Mouse (Mus musculus): ENCODE results near the gene Clock. TPM values are rescaled to one million over a fixed set of nuclear protein-coding genes. Genes with fewer than 3 reads are reported as not detected.

Clock gene
- polyA plus RNA-seq, 1 experiment from 2014 or later, result 11.8 TPM

- Histone ChIP-seq H3K36me3 (replicated peaks; ENCODE audit: control insufficient read depth, insufficient read depth, low read depth, low read length) (no peaks in the 10 kb centered on the region), H3K4me1 (ENCODE audit: control insufficient read depth, insufficient read depth, low read length) (peaks cover 3% of the 10 kb centered on the region), H3K9me3 (replicated peaks; ENCODE audit: control insufficient read depth, low read length) (no peaks in the 10 kb centered on the region), H3K4me3 (ENCODE audit: low read depth, low read length) (peak within 1 kb of the TSS; percentile 95), H3K9ac (replicated peaks; ENCODE audit: low read length) (peak within 1 kb of the TSS; percentile 92), H3K27me3 (ENCODE audit: control insufficient read depth, insufficient read depth, low read length) (no peaks in the 10 kb centered on the region), H3K27ac (replicated peaks; ENCODE audit: low read depth, low read length) (peak within 1 kb of the TSS; percentile 93), H3K4me2 (ENCODE audit: low read depth, low read length) (peak within 1 kb of the TSS; percentile 51)
- ATAC-seq (replicated peaks; ENCODE audit: insufficient number of reproducible peaks, low FRiP score, low TSS enrichment, low read depth) (peak; percentile 94), DNase-seq (ENCODE audit: low spot score) (peak; percentile 94)
- WGBS, result under 1% methylated on average over 60 of the region's 62 CpGs
Measured at GRCm38 (mm10) chr5:76183750-76184261, 120.8 kb downstream of the Clock start, which contains the start of gene Tmem165. Gene Tmem165 (plus strand): TSS chr5:76183880.

- H3K4me1 ChIP-seq (ENCODE audit: control insufficient read depth, insufficient read depth, low read length), result peaks cover 3% of the 10 kb centered on the region
- DNase-seq (ENCODE audit: low spot score), result no peak
- no peak; the same call in 1 of the 2 replicates for ATAC-seq (replicated peaks; ENCODE audit: insufficient number of reproducible peaks, low FRiP score, low TSS enrichment, low read depth)
- peak overlapping the region; percentile 95 for H3K4me3 ChIP-seq (ENCODE audit: low read depth, low read length)
- no peak overlapping the region for H3K27ac ChIP-seq (replicated peaks; ENCODE audit: low read depth, low read length)
- H3K27me3 ChIP-seq (ENCODE audit: control insufficient read depth, insufficient read depth, low read length), result no peaks in the 10 kb centered on the region
- H3K36me3 ChIP-seq (replicated peaks; ENCODE audit: control insufficient read depth, insufficient read depth, low read depth, low read length), result no peaks in the 10 kb centered on the region
- H3K9me3 ChIP-seq (replicated peaks; ENCODE audit: control insufficient read depth, low read length), result no peaks in the 10 kb centered on the region
- H3K4me2 ChIP-seq (ENCODE audit: low read depth, low read length), result peak overlapping the region; percentile 51
- 39% methylated on average over 17 of the region's 17 CpGs for WGBS
- peak overlapping the region; percentile 3; the same call in 1 of the 2 replicates for H3K9ac ChIP-seq (replicated peaks; ENCODE audit: low read length)
Measured at GRCm38 (mm10) chr5:76183043-76183749, 121.4 kb downstream of the Clock start.

- DNase-seq (ENCODE audit: low spot score) (no peak), ATAC-seq (replicated peaks; ENCODE audit: insufficient number of reproducible peaks, low FRiP score, low TSS enrichment, low read depth) (no peak)
- Histone ChIP-seq H3K27me3 (ENCODE audit: control insufficient read depth, insufficient read depth, low read length) (no peaks in the 10 kb centered on the region), H3K36me3 (replicated peaks; ENCODE audit: control insufficient read depth, insufficient read depth, low read depth, low read length) (no peaks in the 10 kb centered on the region), H3K4me3 (ENCODE audit: low read depth, low read length) (no peak overlapping the region), H3K4me1 (ENCODE audit: control insufficient read depth, insufficient read depth, low read length) (peaks cover 3% of the 10 kb centered on the region), H3K4me2 (ENCODE audit: low read depth, low read length) (no peak overlapping the region), H3K9me3 (replicated peaks; ENCODE audit: control insufficient read depth, low read length) (no peaks in the 10 kb centered on the region), H3K27ac (replicated peaks; ENCODE audit: low read depth, low read length) (no peak overlapping the region), H3K9ac (replicated peaks; ENCODE audit: low read length) (no peak overlapping the region)
- 44% methylated on average over 3 of the region's 3 CpGs for WGBS
Measured at GRCm38 (mm10) chr5:76182326-76182725, 122.3 kb downstream of the Clock start.

- ATAC-seq (replicated peaks; ENCODE audit: insufficient number of reproducible peaks, low FRiP score, low TSS enrichment, low read depth) (no peak), DNase-seq (ENCODE audit: low spot score) (no peak)
Measured at GRCm38 (mm10) chr5:76179791-76180190, 124.8 kb downstream of the Clock start.

GRCm38 (mm10) chr5:76179171-76179570 lies 125.4 kb downstream of the Clock start:
- DNase-seq (ENCODE audit: low spot score) (no peak), ATAC-seq (replicated peaks; ENCODE audit: insufficient number of reproducible peaks, low FRiP score, low TSS enrichment, low read depth) (no peak)
- H3K36me3 ChIP-seq (replicated peaks; ENCODE audit: control insufficient read depth, insufficient read depth, low read depth, low read length), result no peaks in the 10 kb centered on the region
- 89% methylated on average over 5 of the region's 5 CpGs for WGBS
- H3K4me2 ChIP-seq (ENCODE audit: low read depth, low read length), result no peak overlapping the region
- H3K4me3 ChIP-seq (ENCODE audit: low read depth, low read length), result no peak overlapping the region
- H3K27me3 ChIP-seq (ENCODE audit: control insufficient read depth, insufficient read depth, low read length), result no peaks in the 10 kb centered on the region
- no peaks in the 10 kb centered on the region for H3K9me3 ChIP-seq (replicated peaks; ENCODE audit: control insufficient read depth, low read length)
- H3K4me1 ChIP-seq (ENCODE audit: control insufficient read depth, insufficient read depth, low read length), result no peaks in the 10 kb centered on the region
- no peak overlapping the region for H3K27ac ChIP-seq (replicated peaks; ENCODE audit: low read depth, low read length)
- H3K9ac ChIP-seq (replicated peaks; ENCODE audit: low read length), result no peak overlapping the region

More at GRCm38 (mm10) chr5:76179791-76180190, 124.8 kb downstream of the Clock start:
- Histone ChIP-seq H3K4me3 (ENCODE audit: low read depth, low read length) (no peak overlapping the region), H3K36me3 (replicated peaks; ENCODE audit: control insufficient read depth, insufficient read depth, low read depth, low read length) (no peaks in the 10 kb centered on the region), H3K27ac (replicated peaks; ENCODE audit: low read depth, low read length) (no peak overlapping the region), H3K9ac (replicated peaks; ENCODE audit: low read length) (no peak overlapping the region), H3K4me1 (ENCODE audit: control insufficient read depth, insufficient read depth, low read length) (no peaks in the 10 kb centered on the region), H3K9me3 (replicated peaks; ENCODE audit: control insufficient read depth, low read length) (no peaks in the 10 kb centered on the region), H3K27me3 (ENCODE audit: control insufficient read depth, insufficient read depth, low read length) (no peaks in the 10 kb centered on the region), H3K4me2 (ENCODE audit: low read depth, low read length) (no peak overlapping the region)
- WGBS, result 86% methylated on average over 5 of the region's 5 CpGs

GRCm38 (mm10) chr5:76177664-76178063 lies 126.9 kb downstream of the Clock start:
- no peak for DNase-seq (ENCODE audit: low spot score)
- H3K4me2 ChIP-seq (ENCODE audit: low read depth, low read length), result no peak overlapping the region

GRCm38 (mm10) chr5:76176841-76177240 lies 127.8 kb downstream of the Clock start:
- Histone ChIP-seq H3K9me3 (replicated peaks; ENCODE audit: control insufficient read depth, low read length) (no peaks in the 10 kb centered on the region), H3K27ac (replicated peaks; ENCODE audit: low read depth, low read length) (no peak overlapping the region), H3K36me3 (replicated peaks; ENCODE audit: control insufficient read depth, insufficient read depth, low read depth, low read length) (no peaks in the 10 kb centered on the region), H3K4me3 (ENCODE audit: low read depth, low read length) (no peak overlapping the region), H3K4me1 (ENCODE audit: control insufficient read depth, insufficient read depth, low read length) (no peaks in the 10 kb centered on the region), H3K27me3 (ENCODE audit: control insufficient read depth, insufficient read depth, low read length) (no peaks in the 10 kb centered on the region), H3K4me2 (ENCODE audit: low read depth, low read length) (no peak overlapping the region), H3K9ac (replicated peaks; ENCODE audit: low read length) (no peak overlapping the region)
- WGBS, result 65% methylated on average over 11 of the region's 11 CpGs
- DNase-seq (ENCODE audit: low spot score), result no peak
- ATAC-seq (replicated peaks; ENCODE audit: insufficient number of reproducible peaks, low FRiP score, low TSS enrichment, low read depth), result no peak

More at GRCm38 (mm10) chr5:76177664-76178063, 126.9 kb downstream of the Clock start:
- WGBS, result 81% methylated on average over 7 of the region's 7 CpGs
- Histone ChIP-seq H3K4me3 (ENCODE audit: low read depth, low read length) (no peak overlapping the region), H3K27ac (replicated peaks; ENCODE audit: low read depth, low read length) (no peak overlapping the region), H3K9ac (replicated peaks; ENCODE audit: low read length) (no peak overlapping the region), H3K27me3 (ENCODE audit: control insufficient read depth, insufficient read depth, low read length) (no peaks in the 10 kb centered on the region), H3K36me3 (replicated peaks; ENCODE audit: control insufficient read depth, insufficient read depth, low read depth, low read length) (no peaks in the 10 kb centered on the region), H3K9me3 (replicated peaks; ENCODE audit: control insufficient read depth, low read length) (no peaks in the 10 kb centered on the region), H3K4me1 (ENCODE audit: control insufficient read depth, insufficient read depth, low read length) (no peaks in the 10 kb centered on the region)
- no peak for ATAC-seq (replicated peaks; ENCODE audit: insufficient number of reproducible peaks, low FRiP score, low TSS enrichment, low read depth)

GRCm38 (mm10) chr5:76176411-76176810 lies 128.2 kb downstream of the Clock start:
- DNase-seq (ENCODE audit: low spot score) (peak; percentile 33), ATAC-seq (replicated peaks; ENCODE audit: insufficient number of reproducible peaks, low FRiP score, low TSS enrichment, low read depth) (no peak)
- H3K27me3 ChIP-seq (ENCODE audit: control insufficient read depth, insufficient read depth, low read length), result no peaks in the 10 kb centered on the region
- H3K9me3 ChIP-seq (replicated peaks; ENCODE audit: control insufficient read depth, low read length), result no peaks in the 10 kb centered on the region
- no peak overlapping the region for H3K4me2 ChIP-seq (ENCODE audit: low read depth, low read length)
- H3K4me3 ChIP-seq (ENCODE audit: low read depth, low read length), result no peak overlapping the region
- H3K36me3 ChIP-seq (replicated peaks; ENCODE audit: control insufficient read depth, insufficient read depth, low read depth, low read length), result no peaks in the 10 kb centered on the region
- H3K27ac ChIP-seq (replicated peaks; ENCODE audit: low read depth, low read length), result no peak overlapping the region
- no peaks in the 10 kb centered on the region for H3K4me1 ChIP-seq (ENCODE audit: control insufficient read depth, insufficient read depth, low read length)
- no peak overlapping the region for H3K9ac ChIP-seq (replicated peaks; ENCODE audit: low read length)
- WGBS, result 36% methylated on average over 3 of the region's 3 CpGs

Measured in embryonic facial prominence, embryonic 11.5 days (tissue).